ENCODE assay signal across 12 mouse cellular contexts in the genomic region with DNA sequence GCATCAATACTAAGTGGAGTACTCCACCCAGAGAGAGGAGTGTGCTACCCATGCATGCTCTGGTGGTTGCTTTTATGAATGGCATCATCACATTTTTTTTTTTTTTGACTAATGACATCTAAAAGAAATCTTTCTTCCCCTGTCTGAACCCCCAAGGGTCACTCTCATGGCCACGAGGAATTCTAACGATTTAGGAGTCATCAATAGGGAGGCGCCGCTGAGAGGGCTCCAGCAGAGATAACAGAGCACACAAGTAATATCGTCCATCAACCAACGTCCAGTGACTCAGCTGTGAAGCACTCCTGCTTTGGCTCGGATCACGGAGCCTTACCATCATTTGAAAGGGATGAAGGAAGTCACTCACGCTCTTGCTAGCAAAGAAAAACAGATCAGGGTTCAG.
DNase-seq lines count a peak whose midpoint lies in the region; TF ChIP-seq lines count a peak whose summit lies in the region.
"Had no signal": no experiment of that assay in that cellular context is flagged by ENCODE, and none has a peak within 500 bp of the region (broad histone marks: within the 10 kb centered on the region; RNA-seq: fewer than 3 reads in every experiment).

No protein-coding gene starts in this region.

- DNase-seq in adrenal gland, adult 2 months, result peak; percentile 63
- no peak for DNase-seq in adrenal gland, adult 18-20 months (ENCODE audit: low spot score in 2 of 2)
- DNase-seq in urinary bladder, postnatal 14 days (ENCODE audit: low spot score), result peak; percentile 37
- DNase-seq in urinary bladder, postnatal 36 days (ENCODE audit: low spot score in 2 of 2), result no peak
- peak; percentile 51 for DNase-seq in adrenal gland, postnatal 14 days
- DNase-seq in ovary, postnatal 36 days (ENCODE audit: low spot score), result no peak
- no peak for DNase-seq in thymus, adult 2 months
- no peak for DNase-seq in kidney, adult 9 months

- no peak for TF ChIP-seq POLR2A in thymus, adult 2 months (IDR thresholded peaks at IDR 0.05; ENCODE audit: control insufficient read depth, extremely low read depth, insufficient read depth, low read length, poor library complexity)

- no peak overlapping the region for H3K27ac ChIP-seq in thymus, adult 2 months (ENCODE audit: control insufficient read depth, insufficient read depth, low read length)
- H3K27ac ChIP-seq: hindbrain, embryonic 14.5 days had no signal

- WGBS in thymus, adult 2 months, result 85% methylated on average over 9 of the region's 9 CpGs

- H3K36me3 ChIP-seq in thymus, adult 2 months (ENCODE audit: control insufficient read depth, insufficient read depth, low read length), result no peaks in the 10 kb centered on the region
- H3K36me3 ChIP-seq: heart, embryonic 13.5 days had no signal

- TF ChIP-seq CTCF in thymus, adult 2 months (IDR thresholded peaks at IDR 0.05; ENCODE audit: borderline replicate concordance, control insufficient read depth, extremely low read depth, insufficient read depth, low read length, poor library complexity), result no peak

- H3K4me3 ChIP-seq in thymus, adult 2 months (ENCODE audit: control insufficient read depth, insufficient read depth, low read length), result no peak overlapping the region
- H3K4me3 ChIP-seq: gastrocnemius, adult 2 months; heart, embryonic 13.5 days had no signal

- H3K27me3 ChIP-seq in thymus, adult 2 months (ENCODE audit: control insufficient read depth, insufficient read depth, low read length), result no peaks in the 10 kb centered on the region
- H3K27me3 ChIP-seq: CH12.LX; heart, embryonic 13.5 days had no signal

- peaks cover 24% of the 10 kb centered on the region for H3K4me1 ChIP-seq in thymus, adult 2 months (replicated peaks; ENCODE audit: control insufficient read depth, insufficient read depth, low read length)

Comparison
In these comparisons a context has a peak if more than half of its experiments do, and no peak if none do; other contexts are left out.
1. DNase-seq: peak in adrenal gland, adult 2 months (single experiment), urinary bladder, postnatal 14 days (single experiment) and adrenal gland, postnatal 14 days (single experiment); none in adrenal gland, adult 18-20 months (0 of 2), urinary bladder, postnatal 36 days (0 of 2), ovary, postnatal 36 days (single experiment), thymus, adult 2 months (single experiment) and kidney, adult 9 months (single experiment).